Mouse (Mus musculus) MEL (cell line): ENCODE data around the gene Fam107b. TPM values are rescaled to one million over a fixed set of nuclear protein-coding genes. Genes with fewer than 3 reads are reported as not detected.

Source experiments
- DNase-seq: peaks from one replicate; pipeline ENCODE4 v3.0.0; 2011; ENCODE audit warnings: low read depth, low spot score
- H3K27ac ChIP-seq: 2 replicates; pipeline ENCODE4 v1.5.1; 2012; ENCODE audit warnings: low read depth, mild to moderate bottlenecking, control low read depth, low read length, moderate library complexity; ENCODE audit not compliant: control insufficient read depth
- H3K27me3 ChIP-seq, 2 experiments: fragments of 150-350 bp in 1 of 2; sonication (generic) in 1 of 2; 2 replicates each; pipeline ENCODE4 v1.6.1; 2012; ENCODE audit warnings: low read length in 2 of 2, mild to moderate bottlenecking in 2 of 2, improper control_type of control experiment in 1 of 2, moderate library complexity in 1 of 2; ENCODE audit not compliant: insufficient read depth in 2 of 2, control insufficient read depth in 1 of 2
- H3K36me3 ChIP-seq, 2 experiments: 2 replicates each; pipeline ENCODE4 v1.6.1; 2012 to 2014; ENCODE audit warnings: low read length in 2 of 2, improper control_type of control experiment in 1 of 2, inconsistent platforms in 1 of 2, mild to moderate bottlenecking in 1 of 2; ENCODE audit not compliant: insufficient read depth in 2 of 2, control insufficient read depth in 1 of 2
- H3K4me1 ChIP-seq, 2 experiments: fragments of 150-350 bp in 1 of 2; sonication (generic) in 1 of 2; 2 replicates each; pipeline ENCODE4 v1.6.1; 2012; ENCODE audit warnings: low read length in 2 of 2, improper control_type of control experiment in 1 of 2, mild to moderate bottlenecking in 1 of 2; ENCODE audit not compliant: insufficient read depth in 2 of 2, control insufficient read depth in 1 of 2
- H3K4me3 ChIP-seq, 2 experiments: fragments of 150-350 bp in 1 of 2; sonication (generic) in 1 of 2; 2 replicates each; pipeline ENCODE4 v1.5.1; 2012; ENCODE audit warnings: low read depth in 2 of 2, low read length in 2 of 2, mild to moderate bottlenecking in 2 of 2, moderate library complexity in 2 of 2, control low read depth in 1 of 2, improper control_type of control experiment in 1 of 2; ENCODE audit not compliant: control insufficient read depth in 1 of 2, insufficient read depth in 1 of 2
- H3K79me2 ChIP-seq: 2 replicates; pipeline ENCODE4 v1.6.1; 2012; ENCODE audit warnings: mild to moderate bottlenecking, low read length, moderate library complexity; ENCODE audit not compliant: control insufficient read depth, poor library complexity, insufficient read depth
- H3K9ac ChIP-seq: 2 replicates; pipeline ENCODE4 v1.6.1; 2012; ENCODE audit warnings: low read depth, mild to moderate bottlenecking, control low read depth, low read length, moderate library complexity; ENCODE audit not compliant: control insufficient read depth, poor library complexity, severe bottlenecking
- H3K9me3 ChIP-seq: fragments of 150-350 bp; sonication (generic); replicated peaks from 2 replicates; pipeline ENCODE4 v1.6.1; 2012; ENCODE audit warnings: mild to moderate bottlenecking, low read length, improper control_type of control experiment, moderate library complexity; ENCODE audit not compliant: insufficient read depth
- CHD1 ChIP-seq: IDR thresholded peaks from 2 replicates; pipeline ENCODE4 v1.6.1; 2012; ENCODE audit warnings: low read depth, mild to moderate bottlenecking, inconsistent platforms, low read length, improper control_type of control experiment
- E2F4 ChIP-seq: IDR thresholded peaks from 2 replicates; pipeline ENCODE4 v1.6.1; 2011; ENCODE audit warnings: low read depth, low read length, improper control_type of control experiment, borderline replicate concordance
- ELF1 ChIP-seq: IDR thresholded peaks from 2 replicates; pipeline ENCODE4 v1.6.1; 2014; ENCODE audit warnings: low read depth, mild to moderate bottlenecking, inconsistent platforms, low read length, improper control_type of control experiment, moderate library complexity
- EP300 ChIP-seq, 2 experiments: IDR thresholded peaks; 2 replicates each; pipeline ENCODE4 v1.6.1; 2011; ENCODE audit warnings: improper control_type of control experiment in 2 of 2, low read length in 2 of 2, low read depth in 1 of 2, mild to moderate bottlenecking in 1 of 2
- GABPA ChIP-seq: IDR thresholded peaks from 2 replicates; pipeline ENCODE4 v1.6.1; 2012; ENCODE audit warnings: low read depth, mild to moderate bottlenecking, inconsistent platforms, low read length, improper control_type of control experiment, moderate library complexity
- HCFC1 ChIP-seq: IDR thresholded peaks from 2 replicates; pipeline ENCODE4 v1.6.1; 2012; ENCODE audit warnings: low read depth, mild to moderate bottlenecking, inconsistent platforms, low read length, improper control_type of control experiment, moderate library complexity
- JUND ChIP-seq: IDR thresholded peaks from 2 replicates; pipeline ENCODE4 v1.6.1; 2011; ENCODE audit warnings: low read depth, mild to moderate bottlenecking, improper control_type of control experiment, low read length
- KAT2A ChIP-seq: conservative IDR thresholded peaks from 2 replicates; pipeline ENCODE4 v1.6.1; 2012; ENCODE audit warnings: low read depth, low read length, improper control_type of control experiment, inconsistent platforms
- MXI1 ChIP-seq: IDR thresholded peaks from 2 replicates; pipeline ENCODE4 v1.6.1; 2011; ENCODE audit warnings: mild to moderate bottlenecking, low read depth, low read length, improper control_type of control experiment
- NRF1 ChIP-seq: IDR thresholded peaks from 2 replicates; pipeline ENCODE4 v1.6.1; 2014; ENCODE audit warnings: low read depth, mild to moderate bottlenecking, inconsistent platforms, low read length, improper control_type of control experiment, moderate library complexity; ENCODE audit not compliant: poor library complexity, insufficient read depth, severe bottlenecking
- POLR2AphosphoS2 ChIP-seq: IDR thresholded peaks from 2 replicates; pipeline ENCODE4 v1.6.1; 2011; ENCODE audit warnings: low read length, improper control_type of control experiment
- SIN3A ChIP-seq: IDR thresholded peaks from 2 replicates; pipeline ENCODE4 v1.6.1; 2012; ENCODE audit warnings: low read length, improper control_type of control experiment, inconsistent platforms
- SMC3 ChIP-seq: IDR thresholded peaks from 2 replicates; pipeline ENCODE4 v1.6.1; 2011; ENCODE audit warnings: low read depth, low read length, improper control_type of control experiment
- TBP ChIP-seq: IDR thresholded peaks from 2 replicates; pipeline ENCODE4 v1.8.0; 2011; ENCODE audit warnings: low read depth, low read length, improper control_type of control experiment
- USF1 ChIP-seq: IDR thresholded peaks from 2 replicates; pipeline ENCODE4 v1.6.1; 2014; ENCODE audit warnings: low read depth, mild to moderate bottlenecking, inconsistent platforms, low read length, improper control_type of control experiment, moderate library complexity
- USF2 ChIP-seq, 2 experiments: IDR thresholded peaks; 2 replicates each; pipeline ENCODE4 v1.6.1; 2011 to 2012; ENCODE audit warnings: improper control_type of control experiment in 2 of 2, low read length in 2 of 2, borderline replicate concordance in 1 of 2, inconsistent platforms in 1 of 2, low read depth in 1 of 2, mild to moderate bottlenecking in 1 of 2; ENCODE audit not compliant: insufficient read depth in 1 of 2
- ZMIZ1 ChIP-seq: IDR thresholded peaks from 2 replicates; pipeline ENCODE4 v1.6.1; 2012; ENCODE audit warnings: low read depth, mild to moderate bottlenecking, inconsistent platforms, low read length, improper control_type of control experiment, moderate library complexity
- polyA plus RNA-seq, 2 experiments: library from polyadenylated mRNA; stranded (reverse) in 1 of 2; unstranded in 1 of 2; fragments of >175 nt in 1 of 2; fragments of >200 nt in 1 of 2; gene quantifications; 2 replicates each; pipeline versions ENCODE4 v1.2.1 to v1.2.4; 2012; ENCODE audit warnings: low replicate concordance in 2 of 2, low read depth in 1 of 2; ENCODE audit not compliant: insufficient read length in 2 of 2, insufficient read depth in 1 of 2, missing spikeins in 1 of 2
- total RNA-seq: library from RNA; depleted of rRNA; stranded (reverse); fragments of 300-350 nt; gene quantifications from 2 replicates; pipeline ENCODE4 v1.2.3, GENCODE M21; 2012

Fam107b gene
- total and polyA plus RNA-seq, 3 experiments: 10.0 to 15.5 TPM; not detected in 1

- Histone ChIP-seq H3K27ac (no peak overlapping the region), H3K36me3 (no peaks in the 10 kb centered on the region), H3K4me1 (no peaks in the 10 kb centered on the region), H3K9me3 (no peaks in the 10 kb centered on the region), H3K9ac (no peak overlapping the region), H3K4me3 (no peak overlapping the region), H3K27me3 (peaks cover 2 to 3% of the 10 kb centered on the region in 2 experiments; a peak in 1 of 4 replicates), H3K79me2 (no peaks in the 10 kb centered on the region)
- DNase-seq: no peak
- TF ChIP-seq ELF1 (no peak), EP300 (IDR thresholded peaks at IDR 0.05; ENCODE audit: low read depth in 1 of 2, low read length in 2 of 2) (no peak), CHD1 (no peak), USF1 (no peak), NRF1 (no peak)
Measured at GRCm38 (mm10) chr2:3805742-3806141, 235.5 kb downstream of the Fam107b start.

GRCm38 (mm10) chr2:3810321-3810720 is 240.0 kb downstream of the Fam107b start:
- Histone ChIP-seq H3K27ac (no peak overlapping the region), H3K4me1 (no peaks in the 10 kb centered on the region), H3K36me3 (no peaks in the 10 kb centered on the region), H3K27me3 (peaks cover 0 to 3% of the 10 kb centered on the region in 2 experiments; a peak in 2 of 4 replicates), H3K9ac (no peak overlapping the region), H3K4me3 (no peak overlapping the region), H3K79me2 (no peaks in the 10 kb centered on the region), H3K9me3 (no peaks in the 10 kb centered on the region)
- DNase-seq: no peak
- TF ChIP-seq HCFC1 (no peak), GABPA (no peak), E2F4 (no peak), ZMIZ1 (no peak), JUND (no peak), ELF1 (no peak), SIN3A (no peak), KAT2A (no peak), POLR2AphosphoS2 (no peak), USF2 (IDR thresholded peaks at IDR 0.05; ENCODE audit: borderline replicate concordance in 1 of 2, insufficient read depth in 1 of 2, low read depth in 1 of 2, low read length in 2 of 2) (no peak), TBP (no peak), USF1 (no peak), EP300 (IDR thresholded peaks at IDR 0.05; ENCODE audit: low read depth in 1 of 2, low read length in 2 of 2) (no peak), SMC3 (no peak), MXI1 (no peak)
